Mouse (Mus musculus) heart, adult 9 months (tissue): ENCODE measurements around the gene 3110082I17Rik.

Experiments
- DNase-seq, 2 experiments: peaks; one replicate each; pipeline ENCODE4 v3.0.0; 2022; ENCODE audit warnings: low spot score in 2 of 2

3110082I17Rik gene

GRCm38 (mm10) chr5:139380385-139381248 lies 79.7 kb downstream of the 3110082I17Rik start:
- DNase-seq = peak; percentile 96 to 97

GRCm38 (mm10) chr5:139379771-139380384 lies 80.4 kb downstream of the 3110082I17Rik start:
- DNase-seq = no peak

DNA sequence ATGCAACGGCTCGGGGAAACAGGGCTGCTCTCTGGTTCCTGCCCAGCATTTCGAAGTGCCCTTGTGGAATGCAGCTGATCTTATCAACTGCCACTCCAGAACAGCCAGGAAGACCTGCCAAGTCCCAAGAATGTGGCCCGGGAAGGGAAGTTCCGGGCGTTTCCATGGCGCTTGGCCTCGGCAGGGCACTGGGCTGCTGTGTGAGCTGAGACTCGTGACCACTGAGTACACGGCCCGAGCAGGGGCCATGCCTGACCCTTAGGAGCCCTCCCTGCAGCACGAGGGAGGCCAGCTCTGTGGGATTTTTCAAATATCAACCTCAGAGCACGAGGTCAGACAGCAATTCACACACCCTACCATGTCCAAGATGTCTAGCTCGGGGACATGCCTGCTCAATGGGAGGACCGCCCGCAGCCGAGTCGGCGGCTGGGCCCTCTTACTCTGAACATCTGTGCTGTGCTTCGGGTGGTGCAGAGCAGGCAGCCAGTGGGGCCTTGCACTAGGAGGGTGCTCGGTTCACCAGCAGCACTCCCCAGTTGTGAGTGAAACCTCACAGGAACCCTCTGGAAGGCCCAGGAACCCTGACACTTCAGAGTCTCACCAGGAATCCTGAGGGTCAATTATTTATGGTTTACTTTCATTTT lies 81.2 kb downstream of the 3110082I17Rik start:
- DNase-seq = peak; percentile 85 to 89

DNA sequence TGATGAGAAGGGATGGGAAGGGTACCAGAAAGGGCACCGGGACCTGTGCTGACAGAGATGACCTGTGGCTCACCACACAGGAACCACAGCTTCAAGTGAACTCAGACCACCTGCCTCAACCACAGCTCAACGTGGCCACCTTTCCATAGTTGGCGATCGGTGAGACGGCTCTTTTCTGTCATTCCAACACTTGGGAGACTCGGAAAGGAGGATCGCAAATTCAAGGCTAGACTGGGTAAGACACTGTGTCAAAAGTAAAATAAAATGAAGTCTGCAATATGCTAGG lies 82.1 kb downstream of the 3110082I17Rik start:
- DNase-seq = no peak

GRCm38 (mm10) chr5:139377468-139378270 lies 82.7 kb downstream of the 3110082I17Rik start, which contains the start of gene Gpr146:
Gene Gpr146, plus strand, starts transcription at chr5:139377697.
- peak; percentile 78 to 82 for DNase-seq

DNA sequence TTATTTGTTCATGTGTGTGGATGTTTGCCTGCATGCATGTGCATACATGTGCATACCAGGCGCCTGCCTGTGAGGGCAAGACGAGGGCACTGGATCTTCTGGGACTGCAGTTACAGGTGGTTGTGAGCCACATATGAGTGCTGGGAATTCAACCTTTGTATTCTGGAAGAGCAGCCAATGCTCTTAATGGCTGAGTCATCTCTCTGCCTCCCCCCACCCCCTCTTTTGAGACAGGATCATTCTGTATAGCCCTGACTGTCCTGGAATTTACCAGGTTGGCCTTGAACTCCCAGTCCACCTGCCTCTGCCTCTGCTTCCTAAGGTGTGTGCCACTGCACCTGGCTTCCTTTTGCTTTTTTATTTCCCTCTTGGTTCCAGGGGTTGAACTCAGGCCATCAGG lies 85.5 kb downstream of the 3110082I17Rik start:
- DNase-seq = no peak

DNA sequence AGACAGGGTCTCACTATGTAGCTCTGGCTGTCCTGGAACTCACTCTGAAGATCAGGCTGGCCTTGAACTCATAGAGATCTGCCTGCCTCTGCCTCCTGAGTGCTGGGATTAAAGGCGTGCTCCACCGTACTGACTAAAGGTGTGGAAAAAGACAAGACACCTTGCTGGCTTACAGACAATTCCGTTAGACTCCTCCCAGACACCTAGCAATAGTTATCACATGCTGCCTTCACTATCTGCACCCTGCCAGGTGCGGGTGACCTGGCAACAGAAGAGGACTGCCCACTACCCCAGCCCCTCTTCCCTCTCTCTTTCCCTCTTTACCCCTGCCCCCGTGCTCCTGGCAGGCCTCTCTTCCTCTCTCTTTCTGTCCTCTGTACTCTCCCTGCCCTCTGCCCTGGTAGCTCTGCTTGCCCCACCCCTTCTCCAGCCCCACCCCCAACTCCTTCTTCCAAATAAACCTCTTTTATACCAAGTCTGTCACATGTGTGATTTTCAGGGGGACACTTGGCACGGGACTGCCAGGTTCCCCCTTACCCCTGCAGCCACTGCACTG lies 86.4 kb downstream of the 3110082I17Rik start:
- DNase-seq = no peak

DNA sequence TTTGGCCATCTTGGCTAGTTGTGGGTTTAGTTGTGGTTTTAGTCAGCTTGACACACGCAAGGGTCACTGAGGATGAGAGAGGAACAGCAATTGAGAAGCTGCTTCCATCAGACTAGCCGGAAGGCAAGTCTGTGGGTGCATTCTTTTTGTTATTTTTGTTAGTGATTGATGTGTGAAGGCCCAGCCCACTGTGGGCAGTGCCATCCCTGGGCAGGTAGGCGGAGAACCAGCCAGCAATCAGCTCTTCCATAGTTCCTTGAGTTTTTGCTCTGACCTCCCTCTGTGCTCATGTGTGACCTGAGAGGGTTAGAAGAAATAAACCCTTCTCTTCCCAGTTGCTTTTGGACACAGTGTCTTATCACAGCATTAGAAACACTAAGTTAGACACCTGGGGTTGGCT lies 87.2 kb downstream of the 3110082I17Rik start:
- DNase-seq = no peak

GRCm38 (mm10) chr5:139371631-139372401 lies 88.5 kb downstream of the 3110082I17Rik start:
- peak; percentile 94 to 95 for DNase-seq

GRCm38 (mm10) chr5:139371118-139371517 lies 89.2 kb downstream of the 3110082I17Rik start:
- no peak for DNase-seq

DNA sequence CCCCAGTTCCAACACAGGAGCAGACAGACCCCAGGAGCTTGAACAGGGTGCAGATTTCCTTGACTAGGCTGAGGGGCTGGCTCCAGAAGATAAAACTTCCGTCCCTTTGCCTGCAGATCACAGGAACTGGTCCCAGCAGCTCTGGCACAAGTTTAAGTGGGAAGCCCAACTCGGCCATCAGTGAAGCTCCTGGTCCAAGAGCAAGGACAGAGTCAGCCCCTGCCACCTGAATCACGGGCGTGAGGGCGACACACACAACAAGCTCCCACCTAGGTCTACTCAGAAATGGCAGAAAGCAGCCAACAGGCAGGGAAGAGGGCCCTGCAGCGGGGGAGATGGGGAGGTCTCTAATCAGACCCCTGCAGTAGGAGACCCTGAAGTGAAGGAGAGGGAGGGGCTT lies 90.0 kb downstream of the 3110082I17Rik start:
- DNase-seq = no peak

DNA sequence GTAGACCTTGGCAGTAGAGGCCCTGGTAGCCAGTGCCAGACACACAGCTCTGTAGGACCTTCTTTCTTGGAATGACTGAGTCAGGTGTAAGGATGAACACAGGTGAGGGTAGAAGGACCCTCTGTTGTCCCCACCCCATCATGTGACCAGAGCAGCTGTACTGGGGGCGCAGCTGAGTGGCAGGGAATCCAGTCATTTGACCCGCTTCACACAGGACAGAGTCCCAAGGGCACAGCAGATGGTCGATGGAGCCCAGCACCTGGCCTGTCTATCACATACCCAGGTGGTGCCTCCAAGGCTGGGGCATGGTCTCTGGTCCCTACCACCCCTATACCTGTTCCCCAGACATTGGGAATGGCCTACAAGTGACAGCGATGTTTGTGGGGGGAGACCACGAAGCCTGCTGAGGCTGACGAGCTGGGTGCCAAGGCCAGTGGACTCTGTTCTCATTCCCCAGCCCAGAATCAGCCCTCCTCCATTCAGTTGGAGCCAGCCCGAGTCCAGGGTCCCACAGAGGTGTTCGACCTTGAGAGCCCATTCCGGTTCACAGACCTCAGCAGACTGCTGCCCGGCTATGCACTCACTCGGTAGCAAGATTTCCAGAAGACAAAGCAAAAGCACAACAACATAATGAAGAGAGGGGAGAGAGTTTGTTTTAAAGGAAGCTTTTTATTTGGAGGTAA lies 91.5 kb downstream of the 3110082I17Rik start:
- no peak for DNase-seq

DNA sequence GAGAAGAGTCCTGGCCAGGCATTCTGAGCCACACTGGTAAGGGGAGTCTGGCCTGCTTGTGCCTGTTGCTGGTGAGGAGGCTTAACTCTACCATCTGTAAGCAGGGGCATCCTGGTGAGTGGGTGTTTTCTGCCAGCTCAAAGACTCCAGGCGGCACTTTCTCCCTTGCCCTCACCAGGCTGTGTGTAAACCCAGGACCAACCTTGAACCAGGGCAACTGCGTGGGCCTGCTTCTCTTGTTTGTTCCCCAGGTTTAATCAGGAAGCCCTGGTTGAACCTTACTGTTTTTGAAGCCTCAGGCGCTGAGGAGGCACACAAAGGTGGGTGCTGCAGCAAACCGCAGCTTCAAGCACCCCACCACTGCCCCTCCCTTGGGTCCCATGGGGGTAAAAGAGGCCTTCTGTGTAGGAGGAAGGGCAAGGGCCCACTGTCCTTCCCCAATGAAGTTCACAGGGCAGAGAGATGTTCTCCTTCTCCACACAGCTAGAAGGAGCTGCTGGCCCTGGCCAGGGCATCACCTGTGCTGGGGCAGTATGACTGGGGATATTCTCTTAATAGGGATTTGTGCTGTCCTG lies 92.4 kb downstream of the 3110082I17Rik start:
- no peak for DNase-seq

GRCm38 (mm10) chr5:139366484-139366883 lies 93.8 kb downstream of the 3110082I17Rik start:
- DNase-seq = no peak

DNA sequence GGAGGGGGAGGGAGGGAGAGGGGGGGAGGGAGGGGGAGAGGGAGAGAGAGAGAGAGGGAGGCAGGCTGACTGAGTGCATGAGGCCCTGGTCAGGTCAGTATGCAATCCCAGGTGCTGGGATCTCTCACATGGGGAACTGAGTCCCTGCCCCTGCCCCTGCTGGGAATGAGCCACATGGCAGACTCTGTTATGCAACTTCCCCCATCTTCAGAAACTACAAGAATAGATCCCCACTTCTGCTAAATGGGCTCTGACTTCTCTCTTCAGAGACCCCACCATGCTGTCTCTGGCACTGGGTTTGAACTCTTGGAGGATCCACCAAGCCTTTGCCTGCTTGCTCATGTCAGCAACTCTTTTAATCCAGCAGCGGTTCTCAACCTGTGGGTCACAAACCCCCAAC lies 94.5 kb downstream of the 3110082I17Rik start:
- DNase-seq = peak in 1 of 2 experiments; percentile 68

DNA sequence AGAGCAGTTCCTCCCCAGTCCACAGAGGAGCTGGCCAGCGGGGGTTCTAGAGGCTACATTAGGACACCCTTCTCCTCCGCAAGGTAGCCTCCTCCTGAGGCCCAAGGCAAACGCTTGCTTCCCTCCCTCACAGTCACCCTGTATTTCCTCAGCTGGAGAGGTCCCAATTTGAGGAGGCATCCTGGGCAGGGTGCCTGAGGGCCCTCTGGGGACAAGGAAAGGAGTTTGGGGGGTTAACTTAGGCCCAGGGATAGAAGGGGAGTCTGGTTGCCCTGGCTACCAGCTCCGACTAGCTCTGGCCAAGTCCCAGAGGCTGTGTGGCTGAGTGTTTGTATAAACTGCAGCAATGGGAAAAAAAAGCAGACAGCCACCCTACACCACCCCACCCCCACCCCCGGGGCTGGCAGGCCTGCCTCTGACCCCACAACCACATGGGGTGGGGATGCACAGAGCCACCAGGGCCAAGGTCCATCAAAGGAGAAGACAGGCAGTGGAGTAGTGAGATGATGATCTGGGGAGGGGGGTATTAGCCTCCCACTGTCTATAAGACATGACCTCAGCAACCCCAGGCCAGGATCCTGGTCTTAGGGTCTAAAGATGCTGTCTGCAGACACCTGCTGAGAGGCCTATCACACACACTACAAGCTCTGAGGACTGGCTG lies 95.3 kb downstream of the 3110082I17Rik start:
- DNase-seq = no peak

- DNase-seq = peak; percentile 85 to 90
These were observed 95.9 kb downstream of the 3110082I17Rik start for GRCm38 (mm10) chr5:139364260-139364910.

GRCm38 (mm10) chr5:139363858-139364257 lies 96.5 kb downstream of the 3110082I17Rik start:
- no peak for DNase-seq

DNA sequence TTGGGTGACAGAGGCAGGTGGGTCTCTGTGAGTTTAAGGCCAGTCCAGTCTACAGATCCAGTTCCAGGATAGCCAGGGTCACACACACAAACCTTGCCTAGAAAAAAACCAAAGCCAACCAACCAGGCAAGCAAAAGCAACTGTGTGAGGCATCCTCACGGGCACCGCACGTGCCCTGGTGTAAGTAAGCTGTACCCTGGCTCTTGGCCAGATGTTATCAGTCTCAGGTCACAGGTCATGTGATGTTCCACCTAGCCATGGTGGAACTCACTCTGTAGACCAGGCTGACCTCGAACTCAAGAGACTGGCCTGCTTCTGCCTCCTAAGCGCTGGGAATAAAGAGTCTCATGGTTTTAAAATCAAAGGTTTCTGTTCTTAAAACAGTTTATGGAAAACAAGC lies 101.1 kb downstream of the 3110082I17Rik start:
- DNase-seq = no peak
